Mouse (Mus musculus): Measurements from ENCODE around the gene Tmem231.

Tmem231 gene

DNA sequence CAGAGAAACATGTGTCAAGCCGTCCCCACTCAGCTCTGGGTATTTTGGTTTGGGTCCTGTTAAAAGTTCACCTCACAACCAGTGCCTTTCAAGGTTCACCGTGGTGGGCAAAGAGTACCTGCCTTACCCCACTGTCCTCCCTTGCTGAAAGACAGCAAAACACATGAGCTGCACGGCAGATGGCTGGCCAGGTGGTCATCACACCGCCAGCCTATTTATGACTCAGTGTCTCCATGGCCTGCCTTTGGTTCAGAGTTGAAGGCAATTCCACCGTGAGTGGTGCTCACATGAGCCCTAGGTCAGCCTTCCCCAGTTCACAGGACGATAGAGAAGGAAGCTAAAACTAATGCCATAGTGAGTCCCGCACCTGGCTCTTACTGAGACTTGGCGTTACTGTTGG, 14.3 kb upstream of the Tmem231 start:
- DNase-seq (ENCODE audit: low read depth) = no peak

DNA sequence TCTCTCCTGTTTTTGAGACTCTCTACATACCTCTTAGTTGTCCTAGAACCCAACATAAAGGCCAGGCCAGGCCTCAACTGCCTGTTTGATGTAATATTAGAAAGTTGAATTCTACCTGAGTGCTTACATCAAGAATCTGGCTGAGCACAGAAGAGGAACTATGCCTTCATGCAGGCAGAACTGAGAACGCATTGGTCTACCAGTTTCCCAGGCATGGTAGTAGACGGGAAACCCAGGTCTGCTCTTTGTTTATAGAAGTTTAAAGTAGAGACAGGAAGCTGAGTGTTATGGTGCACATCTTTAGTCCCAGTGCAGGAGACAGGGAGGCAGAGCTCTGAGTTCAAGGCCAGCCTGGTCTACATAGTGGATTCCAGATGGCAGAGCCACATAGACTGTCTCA, 13.5 kb upstream of the Tmem231 start:
- no peak for DNase-seq (ENCODE audit: low read depth)

DNA sequence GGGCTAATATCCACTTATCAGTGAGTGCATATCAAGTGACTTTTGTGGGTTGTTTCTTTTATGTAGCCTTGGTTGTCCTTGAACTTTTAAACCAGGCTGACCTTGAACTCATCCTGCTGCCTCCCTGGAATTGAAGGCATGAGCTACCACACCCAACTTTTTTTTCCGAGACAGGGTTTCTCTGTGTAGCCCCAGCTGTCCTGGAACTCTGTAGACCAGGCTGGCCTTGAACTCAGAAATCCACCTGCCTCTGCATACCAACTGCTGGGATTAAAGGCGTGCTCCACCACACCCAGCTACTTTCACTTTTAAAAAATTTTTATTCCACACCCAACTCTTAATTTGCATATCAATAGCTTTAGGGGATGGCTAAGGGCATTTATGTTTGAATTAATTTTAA, 9.9 kb upstream of the Tmem231 start:
- no peak for DNase-seq (ENCODE audit: low read depth)

DNA sequence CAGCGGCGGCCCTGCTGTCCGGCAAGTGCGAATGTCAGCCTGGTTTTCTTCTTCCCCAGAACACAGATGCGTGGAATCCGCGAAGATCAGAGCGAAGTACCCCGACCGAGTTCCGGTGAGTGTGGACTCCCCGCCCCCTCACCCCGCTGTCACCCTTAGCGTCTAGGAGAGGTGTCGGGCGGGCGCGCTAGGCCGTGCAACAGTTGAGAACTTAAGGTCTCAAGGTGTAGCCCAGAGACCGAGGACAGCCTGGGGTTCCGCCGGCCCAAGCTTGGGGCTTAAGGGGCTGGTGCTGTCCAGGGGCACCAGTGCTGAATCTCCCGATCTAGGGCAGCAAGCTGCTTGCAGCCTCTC, 7.4 kb upstream of the Tmem231 start:
- peak; percentile 76 for DNase-seq (ENCODE audit: low read depth)

DNA sequence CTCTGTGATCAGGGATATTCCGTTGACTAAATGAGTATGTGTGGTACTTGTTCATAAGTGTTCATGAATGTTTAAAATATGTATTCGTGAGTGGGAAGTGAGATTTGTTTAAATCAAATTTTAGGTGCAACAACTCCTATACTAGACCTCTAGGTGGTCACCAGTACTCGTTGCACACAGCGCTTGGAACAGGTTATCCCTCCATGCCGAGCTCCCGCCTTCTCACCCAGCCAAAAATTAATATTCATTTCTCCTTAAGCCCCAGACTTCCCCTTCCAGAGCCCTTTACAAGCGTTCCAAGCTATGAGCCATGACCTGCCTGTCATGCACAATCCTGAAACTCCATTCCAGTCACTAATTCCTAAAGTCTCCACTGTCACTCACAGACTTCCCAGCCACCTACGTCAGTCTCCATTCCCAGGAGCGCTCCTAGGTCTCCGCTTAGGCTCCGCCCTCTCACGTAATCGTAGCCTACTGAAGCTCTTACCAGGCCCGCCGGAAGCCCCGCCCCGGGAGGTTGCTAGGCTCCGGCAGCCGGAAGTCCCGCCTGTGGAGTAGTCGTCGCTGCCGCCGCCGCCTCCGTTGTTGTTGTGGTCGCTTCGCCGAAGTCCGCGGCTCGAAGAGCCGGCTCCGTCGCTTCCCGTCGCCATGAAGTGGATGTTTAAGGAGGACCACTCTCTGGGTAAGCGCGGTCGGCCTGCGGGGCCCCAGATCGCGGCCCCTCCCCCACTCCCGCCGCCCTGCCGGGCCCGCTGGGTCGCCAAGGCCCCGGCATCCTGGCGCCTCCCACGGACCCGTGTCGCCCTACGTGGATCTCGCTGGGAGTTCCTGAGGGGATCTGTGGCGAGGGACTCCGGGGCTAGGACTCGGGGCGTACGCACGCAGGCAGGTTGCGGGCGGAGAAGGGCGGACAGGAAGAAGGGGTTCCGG, 6.8 kb upstream of the Tmem231 start, which contains the start of gene Gabarapl2:
Gene Gabarapl2 (plus strand): TSS at position 533 of the 930 bp plus-strand sequence.
- DNase-seq (ENCODE audit: low read depth) = peak; percentile 97

DNA sequence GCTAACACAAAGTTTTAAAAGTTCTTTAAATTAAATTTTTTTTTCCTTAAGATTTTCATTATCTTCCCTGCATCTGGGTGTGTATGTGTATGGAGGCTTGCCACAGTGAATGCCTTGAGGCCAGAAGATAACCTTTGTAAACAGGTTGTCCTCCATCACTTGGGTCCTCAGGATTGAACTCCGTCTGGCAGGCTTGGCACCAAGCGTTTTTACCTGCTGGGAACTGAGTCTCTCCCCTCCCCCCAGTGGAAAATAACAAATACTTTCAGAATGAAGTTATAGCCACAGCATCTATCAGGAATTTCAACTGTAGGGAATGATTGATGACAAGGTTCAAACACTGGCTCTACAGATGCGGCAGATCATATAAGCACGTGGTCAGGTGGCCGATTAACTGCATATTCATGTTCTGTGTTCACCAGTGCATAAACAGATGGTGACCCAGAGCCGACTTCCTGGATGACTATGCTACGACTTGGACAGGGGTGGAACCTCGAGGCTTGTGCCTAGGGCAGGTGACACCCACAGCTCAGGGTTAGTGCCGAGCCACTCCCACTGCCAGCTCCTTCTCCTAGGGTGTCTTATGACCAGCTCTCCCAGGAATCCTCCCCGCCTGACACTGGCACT, 5.9 kb upstream of the Tmem231 start:
- DNase-seq (ENCODE audit: low read depth) = no peak

DNA sequence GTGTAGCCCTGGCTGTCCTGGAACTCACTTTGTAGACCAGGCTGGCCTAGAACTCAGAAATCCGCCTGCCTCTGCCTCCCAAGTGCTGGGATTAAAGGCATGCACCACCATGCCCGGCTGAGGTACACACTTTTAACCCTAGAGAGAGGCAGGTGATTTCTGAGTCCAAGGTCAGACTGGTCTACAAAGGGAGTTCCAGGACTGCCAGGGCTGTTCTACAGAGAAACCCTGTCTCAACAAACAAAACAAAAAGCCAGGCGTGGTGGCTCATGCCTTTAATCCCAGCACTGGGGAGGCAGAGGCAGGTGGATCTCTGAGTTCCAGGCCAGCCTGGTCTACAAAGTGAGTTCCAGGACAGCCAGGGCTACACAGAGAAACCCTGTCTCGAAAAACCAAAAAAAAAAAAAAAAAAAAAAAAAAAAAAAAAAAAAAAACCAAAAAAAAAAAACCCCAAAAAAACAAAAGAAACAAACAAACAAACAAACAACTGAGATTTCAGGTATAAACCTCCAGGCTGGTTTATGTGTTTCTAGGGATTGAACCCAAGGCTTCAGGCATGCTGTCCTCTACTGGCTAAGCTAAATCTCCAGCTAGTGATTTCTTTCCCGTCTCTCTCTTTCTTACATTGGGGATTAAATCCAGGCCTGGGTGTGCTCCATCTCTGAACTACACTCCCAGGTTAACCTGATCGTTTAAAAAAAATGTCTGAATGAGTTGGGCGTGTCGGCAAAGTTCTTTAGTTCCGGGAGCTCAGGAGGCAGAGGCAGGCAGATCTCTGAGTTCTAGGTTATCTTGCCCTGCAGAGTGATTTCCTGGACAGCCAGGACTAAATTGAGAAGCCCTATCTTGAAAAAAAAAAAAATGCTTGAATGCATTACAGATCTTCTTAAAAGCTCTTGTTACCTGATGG, 4.7 kb upstream of the Tmem231 start:
- peak; percentile 19 for DNase-seq (ENCODE audit: low read depth)

DNA sequence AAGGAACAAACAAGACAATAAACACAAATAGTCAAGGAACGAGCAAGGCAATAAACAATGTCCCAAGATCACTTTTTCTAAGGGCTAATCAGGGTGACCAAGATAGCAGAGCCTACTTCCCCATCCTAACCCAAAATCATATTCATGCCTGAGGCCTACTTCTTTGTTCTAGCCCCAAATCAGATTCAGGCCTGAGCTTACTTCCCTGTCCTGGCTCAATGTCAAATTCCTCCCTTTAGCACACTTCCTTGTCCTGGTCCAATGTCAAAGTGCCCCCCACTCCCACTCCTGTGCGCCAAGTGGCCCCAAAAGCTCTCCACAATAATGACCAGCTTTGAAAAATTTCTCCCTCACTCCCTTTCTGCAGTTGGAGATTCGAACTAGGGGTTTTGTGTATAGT, 3.5 kb upstream of the Tmem231 start:
- DNase-seq (ENCODE audit: low read depth) = no peak

DNA sequence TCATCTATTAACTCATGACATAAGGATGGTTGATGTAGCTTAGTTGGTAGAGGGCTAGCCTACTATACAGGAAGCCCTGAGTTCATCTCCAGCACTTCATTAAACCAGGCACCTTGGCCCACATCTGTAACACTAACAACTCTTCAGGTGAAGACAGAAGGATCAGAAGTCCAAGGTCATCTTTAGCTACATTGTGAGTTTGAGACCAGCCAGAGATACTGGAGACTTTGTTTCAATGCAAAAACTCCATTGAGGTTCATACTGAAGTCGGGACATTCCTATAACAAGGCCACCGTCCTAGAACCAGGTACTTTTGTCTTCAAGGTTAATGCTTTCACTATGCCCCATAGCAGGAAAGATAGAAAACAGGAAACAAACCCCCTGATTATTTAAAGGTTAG, 520 bp upstream of the Tmem231 start:
- DNase-seq (ENCODE audit: low read depth) = no peak

DNA sequence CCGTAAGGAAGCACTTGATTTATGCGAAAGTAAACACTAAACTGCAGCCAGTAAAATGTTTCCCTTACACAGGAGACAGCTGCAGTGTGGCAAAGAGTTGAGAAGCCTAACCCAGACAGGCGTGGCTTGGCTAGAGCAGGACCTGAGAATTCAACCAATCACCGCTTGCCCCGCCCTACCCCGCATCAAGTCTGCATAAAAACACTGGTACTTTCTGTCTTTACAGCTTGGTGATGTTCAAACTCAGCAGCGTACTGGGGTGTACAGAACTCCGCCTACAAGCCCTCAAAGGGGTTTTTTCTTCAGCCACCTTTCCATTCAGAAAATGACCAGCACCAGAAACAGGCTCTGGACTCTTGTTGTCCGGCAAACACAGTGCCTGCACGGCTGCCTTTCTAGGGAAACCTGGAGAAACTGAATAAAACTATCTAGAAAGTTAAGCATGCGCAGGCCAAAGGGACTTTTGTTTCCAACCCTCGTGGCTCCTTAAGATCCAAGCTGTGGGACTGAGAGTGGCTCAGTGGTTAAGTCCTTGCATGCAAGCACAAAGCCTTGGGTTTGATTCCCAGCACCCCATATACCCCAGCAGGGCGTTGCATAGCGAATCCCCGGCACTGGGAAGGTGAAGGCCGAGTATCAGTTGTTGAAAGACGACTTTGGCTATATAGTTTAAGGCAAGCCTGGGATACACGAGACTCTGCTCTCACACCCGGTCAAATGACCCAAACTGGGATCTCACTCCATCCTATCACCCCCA, 923 bp downstream of the Tmem231 start:
- DNase-seq (ENCODE audit: low read depth) = peak; percentile 62

DNA sequence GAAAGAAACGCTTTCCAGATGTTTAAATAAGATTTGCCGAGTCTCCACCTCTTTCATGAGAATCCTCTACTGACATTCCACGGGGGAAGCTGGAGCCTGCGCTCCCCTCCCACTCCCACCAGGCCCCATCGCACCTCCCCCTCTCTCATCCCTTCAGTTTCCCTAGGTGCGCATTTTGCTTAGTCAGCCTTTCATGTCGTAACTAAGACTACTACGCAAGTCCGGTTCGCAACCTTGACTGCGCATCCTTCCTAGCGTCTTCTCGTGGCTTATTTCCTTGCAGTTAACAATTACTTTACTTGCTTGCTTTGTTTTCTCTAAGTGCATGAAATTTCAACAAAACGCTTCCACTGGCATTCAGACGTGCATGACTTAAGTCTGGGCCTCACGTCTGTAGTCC, 2.0 kb downstream of the Tmem231 start:
- DNase-seq (ENCODE audit: low read depth) = no peak

DNA sequence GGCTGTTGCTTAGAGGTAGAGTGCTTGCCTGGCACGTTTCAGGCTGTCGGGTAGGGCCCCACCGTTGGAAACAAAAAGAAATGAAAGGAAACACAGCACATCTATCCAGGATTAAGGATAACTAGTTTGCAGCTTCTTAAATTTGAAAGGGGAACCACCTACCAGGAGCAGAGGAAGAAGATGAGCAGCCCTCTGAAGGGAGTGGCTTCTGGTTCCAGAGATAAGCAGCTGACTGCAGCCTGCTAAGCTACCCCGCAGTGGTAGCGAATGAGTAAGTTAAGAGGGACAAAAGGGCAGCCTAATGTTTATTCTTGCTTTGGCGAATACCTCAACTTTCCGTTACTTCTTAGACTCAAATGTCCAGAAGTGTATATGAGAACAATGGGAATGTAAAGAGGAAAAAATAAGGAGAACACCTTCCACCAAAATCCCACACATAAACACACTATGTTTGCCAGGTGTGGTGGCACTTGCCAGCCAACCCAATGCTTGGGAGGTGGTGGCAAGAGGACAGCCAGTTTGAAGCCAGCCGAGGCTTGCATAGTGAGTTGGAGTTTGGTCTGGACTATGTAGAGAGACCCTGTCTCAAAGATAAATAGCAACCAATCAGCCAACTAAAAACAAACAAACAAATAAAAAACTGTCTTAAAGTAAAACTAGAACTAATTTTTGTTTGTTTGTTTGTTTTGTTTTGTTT, 3.9 kb downstream of the Tmem231 start:
- no peak for DNase-seq (ENCODE audit: low read depth)

DNA sequence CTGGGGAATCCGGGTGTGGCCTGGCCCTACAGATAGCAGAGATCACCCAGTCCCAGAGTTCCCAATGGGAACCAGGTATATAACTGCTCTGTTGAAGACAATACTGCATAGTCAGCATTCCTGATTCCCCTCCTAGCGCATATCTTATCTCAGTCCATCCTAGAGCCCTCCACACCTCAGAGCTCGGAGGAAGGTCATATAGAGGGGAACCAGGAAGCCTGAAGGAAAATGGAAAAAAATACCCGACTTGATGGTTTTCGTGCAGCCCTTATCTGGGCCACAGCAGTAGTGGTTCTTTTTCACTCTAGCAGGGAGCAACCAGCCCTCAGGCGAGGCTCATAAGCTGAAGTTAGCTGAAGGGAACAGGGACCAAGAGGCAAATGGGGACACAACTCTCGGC, 8.7 kb downstream of the Tmem231 start:
- DNase-seq (ENCODE audit: low read depth) = no peak

DNA sequence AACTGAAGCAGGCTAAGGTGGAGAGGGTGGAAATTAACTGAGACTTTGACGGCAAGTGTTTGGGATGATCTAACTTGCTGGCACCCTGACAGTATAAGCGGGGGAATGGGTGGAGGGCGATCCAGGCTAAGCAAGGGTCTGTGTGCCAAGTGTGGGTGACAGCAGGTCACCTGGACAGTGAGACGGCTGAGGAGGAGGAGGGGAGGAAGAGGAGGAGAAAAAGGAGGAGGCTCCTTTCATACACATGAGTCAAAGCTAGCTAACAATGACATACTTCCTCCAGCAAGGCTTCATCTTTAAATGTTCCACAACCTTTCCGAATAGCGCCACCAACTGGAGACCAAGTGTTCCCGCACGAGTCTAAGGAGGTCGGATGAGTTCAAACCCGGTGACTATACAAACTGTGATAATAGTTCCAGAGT, 10.3 kb downstream of the Tmem231 start:
- DNase-seq (ENCODE audit: low read depth) = peak; percentile 76

DNA sequence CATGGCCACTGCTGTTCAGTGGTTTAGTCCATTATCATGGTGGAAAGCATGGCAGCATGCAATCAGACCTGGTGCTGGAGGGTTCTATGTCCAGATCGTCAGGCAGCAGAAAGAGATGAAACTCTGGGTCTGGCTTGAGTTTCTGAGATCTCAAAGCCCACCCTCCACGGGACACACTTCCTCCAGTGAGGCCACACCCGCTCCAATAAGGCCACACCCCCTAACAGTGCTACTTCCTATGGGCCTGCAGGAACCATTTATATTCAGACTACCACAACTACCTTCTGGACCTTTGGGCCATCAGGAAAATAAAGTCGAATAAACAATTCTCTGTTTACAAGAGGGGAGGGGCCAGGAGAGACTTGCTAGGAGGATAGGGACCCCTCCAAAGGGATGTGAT, 12.7 kb downstream of the Tmem231 start:
- DNase-seq (ENCODE audit: low read depth) = no peak

DNA sequence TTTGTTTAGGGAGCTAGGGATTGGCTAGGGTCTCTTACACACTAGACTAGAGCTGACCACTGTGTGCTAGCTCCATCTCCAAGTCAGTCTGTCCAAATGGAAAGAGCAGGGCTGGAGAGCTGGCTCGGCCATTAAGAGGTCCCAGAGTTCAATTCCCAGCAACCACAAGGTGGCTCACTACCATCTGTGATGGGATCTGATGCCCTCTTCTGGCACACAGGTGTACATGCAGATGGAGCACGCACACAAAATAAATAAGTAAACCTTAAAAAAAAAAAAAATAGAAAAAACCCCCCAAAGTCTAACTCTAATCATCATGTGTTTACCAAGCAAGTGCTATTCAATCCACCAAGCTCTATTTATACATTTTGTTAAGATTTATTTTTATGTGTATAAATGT, 14.0 kb downstream of the Tmem231 start:
- DNase-seq (ENCODE audit: low read depth) = peak; percentile 51

DNA sequence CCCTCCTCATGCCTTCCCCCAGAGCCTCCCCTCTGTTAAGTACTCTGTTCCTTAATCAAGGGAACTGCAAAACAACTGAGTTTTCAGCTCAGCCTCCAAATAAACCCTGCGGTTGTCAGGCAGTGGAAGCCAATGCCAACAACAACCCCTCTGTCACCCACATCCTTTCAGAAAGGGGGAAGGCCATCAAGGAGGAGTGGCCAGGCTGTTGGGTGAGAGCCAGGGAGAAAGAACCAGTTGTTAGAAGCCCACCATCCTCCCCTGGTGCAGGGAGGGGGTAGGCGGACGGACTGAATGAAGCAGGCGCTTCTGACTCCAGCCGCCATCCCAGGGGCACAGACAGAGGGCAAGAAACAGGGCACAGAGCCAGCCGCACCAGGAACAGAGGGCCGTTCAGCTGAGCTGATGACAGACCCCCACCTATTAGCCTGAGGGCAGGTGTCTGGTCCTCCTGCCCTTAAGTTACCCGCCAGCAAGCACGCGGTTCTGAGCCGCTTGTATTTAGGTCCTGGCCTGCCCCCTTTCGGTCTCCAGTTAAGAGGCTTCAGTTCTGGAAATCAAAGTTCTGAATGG, 20.7 kb downstream of the Tmem231 start:
- no peak for DNase-seq (ENCODE audit: low read depth)

DNA sequence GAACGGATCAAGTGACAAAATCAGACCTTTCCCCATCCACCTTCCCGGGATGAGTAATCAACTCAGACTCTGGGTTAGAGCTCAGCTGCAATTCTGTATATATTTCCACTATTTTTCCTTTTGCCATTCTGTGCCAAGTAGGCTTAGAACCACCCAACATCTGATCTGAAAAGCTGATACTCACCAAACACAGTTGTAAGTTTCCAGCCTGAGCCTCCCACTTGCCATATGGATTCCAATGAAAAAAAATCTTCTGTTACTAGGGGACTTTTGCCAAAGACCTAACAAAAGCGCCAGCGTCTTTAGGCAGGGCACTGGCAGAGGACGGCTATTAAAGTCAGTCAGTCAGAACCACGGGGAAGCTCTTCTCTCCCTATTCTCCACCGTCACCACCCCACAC, 22.1 kb downstream of the Tmem231 start:
- DNase-seq (ENCODE audit: low read depth) = no peak

DNA sequence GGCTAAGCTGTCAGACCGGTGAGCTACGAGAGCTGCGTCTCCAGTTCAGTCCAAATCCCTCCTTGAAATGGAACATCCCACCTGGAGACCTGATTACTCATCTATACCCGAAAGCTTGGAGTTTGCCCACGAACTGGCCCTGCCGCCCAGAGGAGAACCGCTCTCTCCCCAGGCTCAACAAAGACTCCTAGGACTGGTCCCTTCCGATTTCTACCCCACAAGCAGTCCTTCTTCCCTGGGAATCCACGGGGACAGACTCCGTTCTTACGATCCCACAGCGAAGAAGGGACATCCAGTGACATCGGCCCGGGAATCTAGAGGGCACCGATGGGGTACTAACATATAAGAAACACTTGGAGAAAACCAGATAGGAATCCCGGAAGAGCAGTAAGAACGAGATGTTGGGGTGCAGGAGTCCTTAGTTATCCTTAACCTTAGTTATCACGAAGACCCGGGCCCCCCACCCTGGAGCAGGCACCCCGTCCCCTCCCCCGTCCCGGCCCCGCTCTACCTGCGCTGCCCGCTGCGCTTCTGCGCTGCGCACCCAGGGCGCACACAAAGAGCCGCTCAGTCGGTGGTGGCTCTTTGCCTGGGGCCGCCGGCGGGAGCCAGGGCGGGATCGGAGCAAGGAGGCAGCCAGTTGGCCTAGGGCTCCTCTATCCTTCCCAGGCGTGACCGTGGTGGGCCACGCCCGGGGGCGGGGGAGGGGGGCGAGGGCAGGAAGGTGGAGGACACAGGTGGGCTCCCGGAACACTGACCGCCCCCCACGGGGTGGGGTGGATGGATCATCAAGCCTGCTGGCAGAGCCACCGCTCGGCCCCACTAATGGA, 23.8 kb downstream of the Tmem231 start, which contains the start of gene Chst5:
Gene Chst5 (minus strand): TSS at position 827 of the 830 bp plus-strand sequence.
- no peak for DNase-seq (ENCODE audit: low read depth)
